Mouse (Mus musculus) lung, adult 2 months (tissue): ENCODE data around the gene Vstm4.

Experiments
- CTCF ChIP-seq: fragments of 200-500 bp; IDR thresholded peaks from 2 replicates; pipeline ENCODE4 v1.5.1; 2011; ENCODE audit warnings: mild to moderate bottlenecking, low read length, control low read depth; ENCODE audit not compliant: insufficient read depth
- POLR2A ChIP-seq: fragments of 200-500 bp; IDR thresholded peaks from 2 replicates; pipeline ENCODE4 v1.6.1; 2011; ENCODE audit warnings: low read depth, mild to moderate bottlenecking, control low read depth, low read length, borderline replicate concordance; ENCODE audit errors: extremely low read depth

- no peak for TF ChIP-seq CTCF
- TF ChIP-seq POLR2A = no peak
Observed at GRCm38 (mm10) chr14:32917919-32918318, 61.4 kb downstream of the Vstm4 start.
